Mouse (Mus musculus) myocyte (in vitro differentiated cells): ENCODE results near the gene Kcnk18. TPM values are rescaled to one million over a fixed set of nuclear protein-coding genes. Genes with fewer than 3 reads are reported as not detected.

Experiments used
- H3K27me3 ChIP-seq: one replicate; pipeline ENCODE4 v1.6.1; 2011; ENCODE audit not compliant: control insufficient read depth, insufficient read depth, insufficient read length
- H3K36me3 ChIP-seq: one replicate; pipeline ENCODE4 v1.6.1; 2011; ENCODE audit not compliant: control insufficient read depth, insufficient read depth
- H3K4me2 ChIP-seq: one replicate; pipeline ENCODE4 v1.6.1; 2011; ENCODE audit warnings: low read depth, control low read depth
- H3K4me3 ChIP-seq: one replicate; pipeline ENCODE4 v1.5.1; 2011; ENCODE audit warnings: mild to moderate bottlenecking, control low read depth, moderate library complexity
- H3K79me2 ChIP-seq: one replicate; pipeline ENCODE4 v1.6.1; 2011; ENCODE audit not compliant: control insufficient read depth, insufficient read depth
- H3ac ChIP-seq: one replicate; pipeline ENCODE4 v1.6.1; 2011; ENCODE audit not compliant: control insufficient read depth, insufficient read length
- CEBPB ChIP-seq: IDR thresholded peaks from 2 replicates; pipeline ENCODE4 v1.6.1; 2011; ENCODE audit warnings: mild to moderate bottlenecking, moderate library complexity; ENCODE audit not compliant: poor library complexity, insufficient read depth, severe bottlenecking
- E2F4 ChIP-seq: IDR thresholded peaks from one replicate; pipeline ENCODE4 v1.6.1; 2011; ENCODE audit warnings: mild to moderate bottlenecking, control low read depth, moderate library complexity; ENCODE audit not compliant: insufficient read depth
- MAX ChIP-seq: IDR thresholded peaks from one replicate; pipeline ENCODE4 v1.6.1; 2011; ENCODE audit warnings: low read depth, mild to moderate bottlenecking, control low read depth
- MYOD1 ChIP-seq, 3 experiments: IDR thresholded peaks; one replicate each; pipeline ENCODE4 v1.6.1; 2011; ENCODE audit warnings: control low read depth in 2 of 3, low read depth in 2 of 3, mild to moderate bottlenecking in 2 of 3, moderate library complexity in 1 of 3; ENCODE audit not compliant: insufficient read length in 2 of 3, control insufficient read depth in 1 of 3
- MYOG ChIP-seq, 3 experiments: IDR thresholded peaks; one replicate each; pipeline ENCODE4 v1.6.1; 2011; ENCODE audit warnings: control low read depth in 2 of 3, low read depth in 2 of 3, mild to moderate bottlenecking in 2 of 3; ENCODE audit not compliant: insufficient read length in 2 of 3, control insufficient read depth in 1 of 3, insufficient read depth in 1 of 3
- POLR2A ChIP-seq: IDR thresholded peaks from one replicate; pipeline ENCODE4 v1.6.1; 2011; ENCODE audit warnings: low read depth, mild to moderate bottlenecking, control low read depth, moderate library complexity; ENCODE audit not compliant: insufficient read length
- POLR2AphosphoS2 ChIP-seq: IDR thresholded peaks from one replicate; pipeline ENCODE4 v1.6.1; 2011; ENCODE audit warnings: low read depth, control low read depth; ENCODE audit not compliant: insufficient read length
- REST ChIP-seq: IDR thresholded peaks from one replicate; pipeline ENCODE4 v1.6.1; 2011; ENCODE audit warnings: mild to moderate bottlenecking, control low read depth, moderate library complexity; ENCODE audit not compliant: insufficient read depth, insufficient read length
- SRF ChIP-seq: IDR thresholded peaks from one replicate; pipeline ENCODE4 v1.6.1; 2011; ENCODE audit warnings: low read depth; ENCODE audit not compliant: control insufficient read depth, insufficient read length
- TCF12 ChIP-seq: IDR thresholded peaks from one replicate; pipeline ENCODE4 v1.6.1; 2011; ENCODE audit warnings: mild to moderate bottlenecking, control low read depth; ENCODE audit not compliant: poor library complexity, insufficient read depth, severe bottlenecking
- TCF3 ChIP-seq: IDR thresholded peaks from one replicate; pipeline ENCODE4 v1.6.1; 2011; ENCODE audit warnings: low read depth, control low read depth; ENCODE audit not compliant: insufficient read length
- USF1 ChIP-seq: IDR thresholded peaks from one replicate; pipeline ENCODE4 v1.6.1; 2011; ENCODE audit warnings: low read depth, mild to moderate bottlenecking, control low read depth, moderate library complexity
- polyA plus RNA-seq: library from polyadenylated mRNA; unstranded; fragments of >200 nt; fragmentation: generic; extraction: Trizol; gene quantifications from one replicate; pipeline ENCODE4 v1.2.1, GENCODE M21; 2012; ENCODE audit warnings: missing spikeins

Gene Kcnk18
- polyA plus RNA-seq, 1 experiment = not detected

- no peak overlapping the region for H3K4me2 ChIP-seq
- no peaks in the 10 kb centered on the region for H3K27me3 ChIP-seq
- no peaks in the 10 kb centered on the region for H3K79me2 ChIP-seq
- H3ac ChIP-seq = no peak overlapping the region
- no peak overlapping the region for H3K4me3 ChIP-seq
- no peaks in the 10 kb centered on the region for H3K36me3 ChIP-seq
- TF ChIP-seq MYOG (IDR thresholded peaks at IDR 0.05; ENCODE audit: control insufficient read depth in 1 of 3, insufficient read depth in 1 of 3, insufficient read length in 2 of 3, low read depth in 2 of 3) = no peak
- TF ChIP-seq CEBPB = no peak
- no peak for TF ChIP-seq MYOD1 (IDR thresholded peaks at IDR 0.05; ENCODE audit: control insufficient read depth in 1 of 3, insufficient read length in 2 of 3, low read depth in 2 of 3)
- no peak for TF ChIP-seq POLR2A
- no peak for TF ChIP-seq E2F4
- no peak for TF ChIP-seq TCF12
- no peak for TF ChIP-seq USF1
- no peak for TF ChIP-seq TCF3
- no peak for TF ChIP-seq SRF
- no peak for TF ChIP-seq POLR2AphosphoS2
- TF ChIP-seq MAX = no peak
- TF ChIP-seq REST = no peak
Measured at GRCm38 (mm10) chr19:59252651-59253050, 33.6 kb downstream of the Kcnk18 start.

- H3K4me2 ChIP-seq = no peak overlapping the region
- H3K27me3 ChIP-seq = peaks cover 11% of the 10 kb centered on the region
- H3K36me3 ChIP-seq = no peaks in the 10 kb centered on the region
- H3K4me3 ChIP-seq = no peak overlapping the region
- TF ChIP-seq MAX (no peak), MYOD1 (IDR thresholded peaks at IDR 0.05; ENCODE audit: control insufficient read depth in 1 of 3, insufficient read length in 2 of 3, low read depth in 2 of 3) (no peak), POLR2AphosphoS2 (no peak), USF1 (no peak), MYOG (IDR thresholded peaks at IDR 0.05; ENCODE audit: control insufficient read depth in 1 of 3, insufficient read depth in 1 of 3, insufficient read length in 2 of 3, low read depth in 2 of 3) (no peak), SRF (no peak), E2F4 (no peak), CEBPB (no peak), TCF12 (no peak), REST (no peak), TCF3 (no peak), POLR2A (no peak)
- no peaks in the 10 kb centered on the region for H3K79me2 ChIP-seq
- H3ac ChIP-seq = no peak overlapping the region
Measured at GRCm38 (mm10) chr19:59259633-59260032, 40.6 kb downstream of the Kcnk18 start.

GRCm38 (mm10) chr19:59260718-59261442, 41.9 kb downstream of the Kcnk18 start, which contains the start of gene Slc18a2:
Gene Slc18a2 (plus strand): TSS chr19:59260896.
- Histone ChIP-seq H3K36me3 (no peaks in the 10 kb centered on the region), H3K79me2 (no peaks in the 10 kb centered on the region), H3K4me2 (no peak within 1 kb of the TSS), H3ac (no peak within 1 kb of the TSS), H3K4me3 (no peak within 1 kb of the TSS), H3K27me3 (peaks cover 11% of the 10 kb centered on the region)
- TF ChIP-seq USF1 = no peak

- peaks cover 11% of the 10 kb centered on the region for H3K27me3 ChIP-seq
- H3K4me2 ChIP-seq = no peak overlapping the region
- H3K4me3 ChIP-seq = no peak overlapping the region
- no peaks in the 10 kb centered on the region for H3K36me3 ChIP-seq
- TF ChIP-seq MYOG (IDR thresholded peaks at IDR 0.05; ENCODE audit: control insufficient read depth in 1 of 3, insufficient read depth in 1 of 3, insufficient read length in 2 of 3, low read depth in 2 of 3) = no peak
- TF ChIP-seq SRF = no peak
- TF ChIP-seq MYOD1 (IDR thresholded peaks at IDR 0.05; ENCODE audit: control insufficient read depth in 1 of 3, insufficient read length in 2 of 3, low read depth in 2 of 3) = no peak
- no peak for TF ChIP-seq MAX
- no peak for TF ChIP-seq E2F4
- no peak for TF ChIP-seq TCF12
- TF ChIP-seq POLR2AphosphoS2 = no peak
- TF ChIP-seq REST = no peak
- no peak for TF ChIP-seq TCF3
- TF ChIP-seq USF1 = no peak
- H3ac ChIP-seq = no peak overlapping the region
- H3K79me2 ChIP-seq = no peaks in the 10 kb centered on the region
Measured at GRCm38 (mm10) chr19:59261604-59262003, 42.6 kb downstream of the Kcnk18 start.

GRCm38 (mm10) chr19:59263171-59263570, 44.2 kb downstream of the Kcnk18 start:
- no peak overlapping the region for H3K4me2 ChIP-seq
- H3K79me2 ChIP-seq = no peaks in the 10 kb centered on the region
- H3K4me3 ChIP-seq = no peak overlapping the region
- no peak for TF ChIP-seq POLR2AphosphoS2
- no peak for TF ChIP-seq MYOG (IDR thresholded peaks at IDR 0.05; ENCODE audit: control insufficient read depth in 1 of 3, insufficient read depth in 1 of 3, insufficient read length in 2 of 3, low read depth in 2 of 3)
- no peak for TF ChIP-seq TCF3
- TF ChIP-seq POLR2A = no peak
- no peak for TF ChIP-seq TCF12
- TF ChIP-seq USF1 = no peak
- TF ChIP-seq MAX = no peak
- no peak for TF ChIP-seq SRF
- TF ChIP-seq E2F4 = no peak
- no peak for TF ChIP-seq REST
- no peak for TF ChIP-seq MYOD1 (IDR thresholded peaks at IDR 0.05; ENCODE audit: control insufficient read depth in 1 of 3, insufficient read length in 2 of 3, low read depth in 2 of 3)
- no peak for TF ChIP-seq CEBPB
- peaks cover 11% of the 10 kb centered on the region for H3K27me3 ChIP-seq
- no peaks in the 10 kb centered on the region for H3K36me3 ChIP-seq
- H3ac ChIP-seq = no peak overlapping the region
